Mouse (Mus musculus) left cerebral cortex, adult 9 months (tissue): Measurements from ENCODE around the gene Cd151.
A peak's percentile ranks its signal among the peaks of the same experiment; 100 is the strongest.
"Not testable (repeated sequence)": the region's sequence is repeated elsewhere in the genome, so short reads cannot be mapped to it uniquely, and the experiment has no call there.

ENCODE experiments used
- DNase-seq, 2 experiments: peaks; one replicate each; pipeline ENCODE4 v3.0.0; 2022; ENCODE audit warnings: low spot score in 2 of 2

Gene Cd151

DNA sequence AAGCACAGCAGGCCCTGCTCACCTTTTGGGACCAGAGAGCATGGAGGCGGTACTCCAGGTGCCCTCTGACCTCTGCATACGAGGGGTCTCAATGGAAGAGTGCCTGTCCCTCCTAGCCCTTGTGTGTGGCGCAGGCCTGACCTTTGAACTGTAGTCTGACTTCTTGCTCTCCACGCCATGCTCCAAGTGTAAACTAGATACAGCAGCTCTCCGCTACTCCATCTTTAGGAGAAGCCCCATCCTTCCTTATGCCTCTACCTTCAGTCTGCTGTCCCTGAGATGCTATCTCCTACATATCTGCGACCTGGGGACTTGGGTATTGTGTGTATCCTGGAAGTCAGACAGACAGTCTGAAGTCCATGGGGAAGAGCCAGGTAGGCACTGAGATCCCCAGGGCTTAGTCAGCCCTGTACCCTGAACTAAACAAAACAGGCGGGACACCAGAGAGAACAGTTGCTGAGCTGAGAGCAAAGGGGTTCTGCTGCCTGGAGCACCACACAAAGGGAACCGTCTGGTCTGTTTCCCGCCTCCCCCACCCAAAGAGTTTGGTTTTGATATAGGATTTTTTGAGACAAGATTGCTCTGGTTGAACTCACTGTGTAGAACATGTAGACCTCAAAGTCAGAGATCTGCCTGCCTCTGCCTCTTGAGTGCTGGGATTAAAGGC, 31.2 kb upstream of the Cd151 start:
- DNase-seq: no peak

DNA sequence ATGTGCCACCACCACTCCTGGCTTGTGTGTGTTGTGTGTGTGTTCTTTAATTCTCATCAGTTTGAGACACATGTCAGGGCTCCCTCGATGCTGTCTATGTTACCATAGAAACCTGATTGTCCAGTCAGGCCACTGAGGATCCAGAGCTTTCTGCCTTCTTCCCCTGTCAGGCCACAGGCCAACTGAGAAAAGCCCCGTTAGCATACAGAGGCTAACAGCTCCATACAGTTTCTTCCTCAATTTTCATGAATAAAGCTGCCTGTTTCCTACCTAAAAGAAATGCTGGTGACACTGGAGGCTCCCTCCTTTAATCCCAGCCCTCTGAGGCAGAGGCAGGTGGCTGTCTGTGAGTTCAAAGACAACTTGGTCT, 30.7 kb upstream of the Cd151 start:
- DNase-seq: no peak

GRCm38 (mm10) chr7:141437178-141438120, 29.7 kb upstream of the Cd151 start, which contains the start of gene Slc25a22:
Slc25a22 (minus strand) TSS chr7:141437892.
- DNase-seq: peak in 1 of 2 experiments; percentile 80

DNA sequence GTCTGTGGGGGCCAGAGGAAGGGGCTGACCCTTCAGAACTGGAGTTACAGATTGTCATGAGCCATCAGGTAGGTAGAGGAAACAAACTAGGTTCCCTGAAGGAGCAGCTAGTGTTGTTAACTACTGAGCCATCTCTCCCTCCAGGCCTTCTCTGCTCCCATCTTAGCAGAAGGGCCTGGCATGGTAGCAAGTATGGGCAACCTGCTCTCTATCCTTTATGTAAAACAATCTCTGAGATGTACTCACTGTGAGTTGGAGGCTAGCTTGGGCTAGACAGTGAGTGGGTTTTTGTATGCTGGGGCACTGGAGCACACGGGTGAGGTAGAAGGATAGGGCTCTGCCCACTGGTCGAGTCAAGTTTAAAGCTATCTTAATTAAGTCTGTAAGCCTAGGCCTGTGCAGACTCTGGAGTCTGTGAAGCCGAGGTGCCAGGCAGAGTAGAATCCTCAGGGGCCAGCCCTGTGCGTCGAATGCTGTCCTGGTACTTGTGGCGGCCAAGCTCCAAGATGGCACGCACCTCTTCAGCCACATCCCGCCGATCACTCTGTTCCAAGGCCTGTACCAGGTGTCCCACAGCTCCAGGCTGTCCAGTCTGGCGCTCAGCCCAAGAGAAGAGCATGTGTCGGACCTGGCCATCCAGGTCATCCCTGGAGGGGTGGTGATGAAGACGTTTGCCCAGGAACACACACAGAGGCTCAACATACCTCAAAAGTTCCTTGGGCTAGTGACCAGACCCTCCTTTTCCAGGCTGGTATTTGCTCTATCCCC, 28.8 kb upstream of the Cd151 start:
- no peak for DNase-seq

- no peak for DNase-seq
These were observed 28.0 kb upstream of the Cd151 start for GRCm38 (mm10) chr7:141439140-141439679.

- DNase-seq: no peak
These were observed 27.4 kb upstream of the Cd151 start for GRCm38 (mm10) chr7:141439811-141440210.

GRCm38 (mm10) chr7:141440613-141441012, 26.6 kb upstream of the Cd151 start:
- DNase-seq: no peak

DNA sequence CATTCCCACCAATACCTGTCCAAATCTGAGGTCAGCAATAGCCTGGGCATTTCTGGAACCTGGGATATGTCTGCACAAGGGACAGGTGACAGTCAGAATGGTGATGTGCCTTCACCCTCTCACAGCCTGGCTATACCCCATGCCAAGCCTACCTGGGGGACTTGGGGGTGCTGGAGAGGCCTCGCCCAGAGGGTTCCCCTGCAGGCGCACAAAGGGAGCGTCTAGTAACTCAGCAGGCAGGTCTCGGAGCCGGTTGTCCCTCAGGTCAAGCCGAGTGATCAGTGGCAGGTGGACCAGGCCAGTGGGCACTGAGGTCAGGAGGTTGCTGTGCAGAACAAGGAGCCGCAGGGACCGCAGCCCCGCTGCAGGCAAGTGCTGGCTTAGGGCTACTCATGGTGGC, 25.7 kb upstream of the Cd151 start:
- DNase-seq: no peak

GRCm38 (mm10) chr7:141442199-141442598, 25.0 kb upstream of the Cd151 start:
- DNase-seq: no peak

DNA sequence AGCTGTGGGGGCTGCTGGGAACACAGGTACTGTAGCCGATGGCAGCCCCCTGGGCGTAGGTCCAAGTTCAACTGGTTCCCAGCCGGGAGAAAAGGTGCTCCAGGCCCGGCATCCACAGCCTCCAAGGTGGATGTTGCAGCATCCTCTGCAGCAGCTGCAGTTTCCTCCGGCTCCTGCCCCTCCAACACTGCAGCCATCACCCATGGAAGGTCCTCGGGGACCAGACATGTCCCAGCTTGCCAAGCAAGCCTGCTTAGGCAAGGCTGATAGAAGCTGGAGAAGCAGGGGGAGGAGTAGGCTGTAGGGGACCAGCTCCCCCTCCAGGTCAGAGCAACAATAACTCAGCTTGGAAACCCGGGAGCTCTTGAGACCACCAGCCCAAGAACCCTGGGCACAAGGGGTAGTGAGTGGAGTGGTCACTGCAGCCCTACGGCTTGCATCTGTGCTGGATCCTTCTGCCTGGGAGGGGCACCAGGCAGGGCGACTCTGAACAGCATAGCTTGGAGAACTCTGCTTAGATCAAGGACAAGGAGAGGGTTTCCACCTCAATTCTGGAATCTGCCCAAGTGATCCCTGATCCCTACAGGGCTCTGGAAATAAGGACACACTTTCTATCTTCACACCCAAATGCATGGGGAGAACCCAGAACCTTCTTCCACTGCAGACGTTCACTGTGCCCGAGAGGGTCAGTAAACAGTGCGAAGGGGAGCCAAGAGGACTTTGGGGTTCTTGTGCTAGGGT, 23.9 kb upstream of the Cd151 start:
- no peak for DNase-seq

DNA sequence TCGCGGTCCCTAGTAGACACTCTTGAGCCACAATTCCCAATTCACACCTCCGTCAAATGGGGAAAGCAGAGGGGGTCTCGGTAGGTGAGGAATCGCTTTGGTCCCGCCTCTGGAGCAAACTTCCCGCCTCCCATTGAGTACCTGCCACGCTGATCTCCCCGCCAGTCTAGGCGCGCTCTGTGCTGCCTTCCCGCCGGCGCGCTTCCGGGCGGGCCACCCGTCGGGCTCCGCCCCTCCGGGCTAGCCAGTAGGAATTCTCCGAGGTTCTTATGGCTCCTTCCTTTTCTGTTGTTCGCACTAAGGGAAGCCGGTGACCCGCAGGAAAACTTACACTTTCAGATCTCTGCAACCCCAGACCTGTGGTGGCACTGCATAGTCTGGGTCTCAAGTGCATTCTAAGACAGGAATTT, 23.4 kb upstream of the Cd151 start, which contains the start of gene Pidd1:
Pidd1 (minus strand) TSS at position 198 of the 410 bp plus-strand sequence.
- DNase-seq: no peak

GRCm38 (mm10) chr7:141446374-141446773, 20.8 kb upstream of the Cd151 start:
- not testable (repeated sequence) for DNase-seq

DNA sequence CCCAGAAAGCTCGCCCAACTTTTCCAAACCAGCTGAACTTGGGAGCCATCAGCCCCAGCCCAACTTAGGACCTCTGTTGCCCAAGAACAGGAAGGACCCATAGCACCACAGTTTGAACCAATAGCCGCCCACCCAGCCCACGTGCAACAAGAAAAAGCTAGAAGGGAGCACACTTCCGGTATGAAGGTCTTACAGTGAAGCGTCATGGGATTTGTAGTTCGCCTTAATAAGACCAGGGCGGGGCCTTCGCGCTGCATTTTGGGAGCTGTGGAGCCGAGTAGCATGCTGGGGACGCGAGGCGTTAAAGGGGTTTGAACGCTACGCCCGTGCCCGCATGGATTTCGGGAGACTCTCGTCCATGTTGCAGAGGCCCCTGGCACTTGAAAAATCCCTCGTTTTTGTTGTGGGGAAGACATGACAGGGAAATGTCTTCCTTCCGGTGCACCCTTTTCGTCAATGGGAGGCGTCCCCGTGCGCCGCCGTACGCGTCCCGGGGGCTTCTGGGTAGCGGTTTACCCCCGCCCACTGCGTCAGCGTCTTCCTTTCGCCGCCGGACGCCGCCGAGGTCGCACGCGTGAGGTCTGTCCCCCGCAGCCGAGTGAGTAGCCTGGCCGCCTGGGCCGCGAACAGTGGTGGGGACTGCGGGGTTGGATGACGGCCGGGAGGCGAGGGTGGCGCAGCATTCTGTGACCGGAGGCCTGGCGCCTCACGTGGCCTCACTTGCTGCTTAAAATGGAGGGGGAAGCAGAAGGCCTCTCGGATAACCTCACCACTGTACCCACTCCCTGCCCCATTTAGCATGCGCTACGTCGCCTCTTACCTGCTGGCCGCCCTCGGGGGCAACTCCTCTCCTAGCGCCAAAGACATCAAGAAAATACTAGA, 19.8 kb upstream of the Cd151 start, which contains the start of gene Rplp2:
Rplp2 (plus strand) TSS at position 261 of the 882 bp plus-strand sequence.
- peak; percentile 89 to 95 for DNase-seq

- no peak for DNase-seq
These were observed 15.3 kb upstream of the Cd151 start for GRCm38 (mm10) chr7:141451928-141452327.

DNA sequence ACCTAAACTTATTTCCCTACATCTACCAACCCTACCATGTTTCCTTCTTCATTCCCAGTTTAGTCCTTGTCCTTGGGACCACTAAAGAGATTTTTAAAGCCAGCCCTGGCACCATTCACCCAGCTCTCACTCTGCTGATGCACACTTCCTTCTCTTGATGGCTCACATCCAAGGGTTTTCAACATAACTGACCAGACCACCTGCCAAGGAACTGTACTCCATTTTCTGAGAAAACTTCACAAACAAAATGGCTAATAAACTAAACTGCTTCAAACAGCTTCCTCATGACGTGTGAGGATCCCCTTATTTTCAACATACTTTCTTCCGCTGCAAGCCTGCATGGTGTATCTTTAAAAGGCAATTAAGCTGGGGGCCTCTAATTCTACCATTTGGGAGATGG, 13.6 kb upstream of the Cd151 start:
- DNase-seq: no peak

DNA sequence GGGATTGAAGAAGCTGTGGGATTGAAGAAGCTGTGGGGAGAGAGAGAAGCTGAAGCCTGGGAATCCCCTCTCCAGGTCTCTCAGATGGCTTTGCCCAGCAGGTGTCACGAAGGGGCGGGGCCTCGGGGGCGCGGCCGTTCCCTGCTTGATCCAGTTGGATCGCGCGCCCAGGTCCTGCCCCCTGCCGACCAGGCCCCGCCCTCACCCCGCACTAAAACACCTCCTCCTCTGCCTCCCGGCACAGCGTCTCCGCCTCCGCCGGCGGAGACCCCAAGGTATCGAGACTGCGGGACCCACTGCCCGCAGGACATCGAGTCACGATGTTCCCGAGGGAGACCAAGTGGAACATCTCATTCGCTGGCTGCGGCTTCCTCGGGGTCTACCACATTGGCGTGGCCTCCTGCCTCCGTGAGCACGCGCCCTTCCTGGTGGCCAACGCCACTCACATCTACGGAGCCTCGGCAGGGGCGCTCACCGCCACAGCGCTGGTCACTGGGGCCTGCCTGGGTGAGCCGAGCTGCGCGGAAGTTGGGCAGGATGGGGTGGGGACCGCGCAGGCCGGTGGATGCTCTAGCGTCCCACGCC, 12.1 kb upstream of the Cd151 start, which contains the start of gene Pnpla2:
Pnpla2 (plus strand) TSS at position 232 of the 585 bp plus-strand sequence.
- peak in 1 of 2 experiments; percentile 89 for DNase-seq

DNA sequence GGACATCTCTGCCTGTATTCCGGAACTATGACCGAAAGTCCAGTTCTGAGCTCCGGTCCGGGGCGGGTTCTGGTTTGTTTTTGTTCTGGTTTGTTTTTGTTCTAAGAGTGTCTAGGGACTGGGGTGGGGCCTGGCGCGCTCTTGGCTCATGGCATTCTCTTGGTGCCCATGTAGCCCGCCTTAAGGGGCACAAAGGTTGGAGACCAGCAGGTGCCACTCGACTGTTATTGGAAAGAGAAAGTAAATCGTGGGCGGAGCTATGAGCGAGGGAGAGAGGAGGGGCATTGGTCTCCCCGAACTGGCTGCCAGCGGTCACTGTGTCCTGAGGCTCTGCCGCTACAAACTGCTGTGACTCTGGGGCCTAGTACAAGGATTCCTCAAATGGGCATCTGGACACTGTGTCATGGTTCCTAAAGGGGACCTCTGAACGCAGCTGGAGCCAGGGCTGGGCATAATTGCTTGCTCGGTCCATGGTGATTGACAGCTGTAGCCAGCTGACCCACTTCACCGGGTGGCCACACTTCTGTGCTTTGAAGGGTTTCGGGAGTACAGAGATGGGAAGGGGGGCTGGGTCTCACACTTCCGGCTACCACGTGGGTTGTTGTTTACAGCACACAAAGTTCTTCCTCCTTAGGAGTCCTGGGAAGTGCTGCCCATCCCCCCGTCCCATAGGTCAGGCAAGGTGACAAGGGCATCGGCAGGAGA, 11.4 kb upstream of the Cd151 start:
- DNase-seq: no peak

- DNase-seq: no peak
These were observed 10.5 kb upstream of the Cd151 start for GRCm38 (mm10) chr7:141456739-141457138.

GRCm38 (mm10) chr7:141457236-141457635, 10.0 kb upstream of the Cd151 start:
- no peak for DNase-seq
